Mouse (Mus musculus) embryo, embryonic 10.5 days (tissue): ENCODE data around the gene Ssx2ip.

Experiments
- DNase-seq: peaks from one replicate; pipeline ENCODE4 v3.0.0-alpha.2; 2015; ENCODE audit warnings: low spot score

The Ssx2ip gene

GRCm38 (mm10) chr3:146435533-146435932, 31.1 kb downstream of the Ssx2ip start:
- no peak for DNase-seq

- DNase-seq = no peak
Observed at GRCm38 (mm10) chr3:146436114-146436513, 31.7 kb downstream of the Ssx2ip start.

GRCm38 (mm10) chr3:146440011-146440410, 35.6 kb downstream of the Ssx2ip start:
- DNase-seq = no peak

- no peak for DNase-seq
Observed at GRCm38 (mm10) chr3:146440422-146440821, 36.0 kb downstream of the Ssx2ip start.

GRCm38 (mm10) chr3:146442484-146442883, 38.0 kb downstream of the Ssx2ip start:
- DNase-seq = no peak

GRCm38 (mm10) chr3:146442936-146443335, 38.5 kb downstream of the Ssx2ip start:
- no peak for DNase-seq

- no peak for DNase-seq
Observed at GRCm38 (mm10) chr3:146443380-146443779, 38.9 kb downstream of the Ssx2ip start.

GRCm38 (mm10) chr3:146444880-146445279, 40.4 kb downstream of the Ssx2ip start:
- no peak for DNase-seq

- DNase-seq = no peak
Observed at GRCm38 (mm10) chr3:146447156-146447555, 42.7 kb downstream of the Ssx2ip start.

- no peak for DNase-seq
Observed at GRCm38 (mm10) chr3:146447598-146447997, 43.2 kb downstream of the Ssx2ip start.

GRCm38 (mm10) chr3:146448372-146448771, 43.9 kb downstream of the Ssx2ip start:
- no peak for DNase-seq

- DNase-seq = no peak
Observed at GRCm38 (mm10) chr3:146448969-146449368, 44.5 kb downstream of the Ssx2ip start.

- DNase-seq = no peak
Observed at GRCm38 (mm10) chr3:146449745-146450250, 45.4 kb downstream of the Ssx2ip start, which contains the start of gene Ctbs. Gene Ctbs, plus strand, starts transcription at chr3:146449795.

- peak; percentile 97 for DNase-seq
Observed at GRCm38 (mm10) chr3:146450371-146450841, 46.0 kb downstream of the Ssx2ip start.

GRCm38 (mm10) chr3:146451375-146451774, 46.9 kb downstream of the Ssx2ip start:
- DNase-seq = no peak

- DNase-seq = no peak
Observed at GRCm38 (mm10) chr3:146462939-146463338, 58.5 kb downstream of the Ssx2ip start.

GRCm38 (mm10) chr3:146469226-146469625, 64.8 kb downstream of the Ssx2ip start:
- no peak for DNase-seq

- no peak for DNase-seq
Observed at GRCm38 (mm10) chr3:146472657-146473056, 68.2 kb downstream of the Ssx2ip start.

GRCm38 (mm10) chr3:146473741-146474140, 69.3 kb downstream of the Ssx2ip start:
- no peak for DNase-seq

- DNase-seq = no peak
Observed at GRCm38 (mm10) chr3:146474428-146474827, 70.0 kb downstream of the Ssx2ip start.

GRCm38 (mm10) chr3:146482044-146482443, 77.6 kb downstream of the Ssx2ip start:
- DNase-seq = no peak

- no peak for DNase-seq
Observed at GRCm38 (mm10) chr3:146486464-146486863, 82.0 kb downstream of the Ssx2ip start.
